Mouse (Mus musculus) right cerebral cortex, adult 2 months (tissue): ENCODE data around the gene Prdm2.

Source experiments
- DNase-seq, 2 experiments: peaks; one replicate each; pipeline ENCODE4 v3.0.0; 2021 to 2022; ENCODE audit warnings: low spot score in 2 of 2

Gene Prdm2

GRCm38 (mm10) chr4:143106566-143106965 is 106.2 kb downstream of the Prdm2 start:
- DNase-seq, result no peak

GRCm38 (mm10) chr4:143104739-143105138 is 108.1 kb downstream of the Prdm2 start:
- no peak for DNase-seq

- DNase-seq, result no peak
Observed at GRCm38 (mm10) chr4:143103811-143104210, 109.0 kb downstream of the Prdm2 start.

- no peak for DNase-seq
Observed at GRCm38 (mm10) chr4:143100157-143100556, 112.6 kb downstream of the Prdm2 start.

GRCm38 (mm10) chr4:143099288-143100039 is 113.3 kb downstream of the Prdm2 start:
- no peak for DNase-seq

GRCm38 (mm10) chr4:143092082-143092701 is 120.6 kb downstream of the Prdm2 start:
- DNase-seq, result no peak

- no peak for DNase-seq
Observed at GRCm38 (mm10) chr4:143090551-143090950, 122.2 kb downstream of the Prdm2 start.

GRCm38 (mm10) chr4:143074071-143074765 is 138.6 kb downstream of the Prdm2 start:
- no peak for DNase-seq

- no peak for DNase-seq
Observed at GRCm38 (mm10) chr4:143071791-143072190, 141.0 kb downstream of the Prdm2 start.

- DNase-seq, result no peak
Observed at GRCm38 (mm10) chr4:143067006-143067405, 145.8 kb downstream of the Prdm2 start.

- no peak for DNase-seq
Observed at GRCm38 (mm10) chr4:143058765-143059344, 153.9 kb downstream of the Prdm2 start.
